Mouse (Mus musculus) limb, embryonic 15.5 days (tissue): ENCODE data around the gene Bcas3. TPM values are rescaled to one million over a fixed set of nuclear protein-coding genes. Genes with fewer than 3 reads are reported as not detected.
"Not testable (repeated sequence)": the region's sequence is repeated elsewhere in the genome, so short reads cannot be mapped to it uniquely, and the experiment has no call there.

Source experiments
- ATAC-seq: fragments of 200-750 bp; cut with Nextera tagmentation; 2 replicates; pipeline ENCODE4 v1.8.0; 2017; ENCODE audit warnings: low read depth, moderate TSS enrichment; ENCODE audit not compliant: insufficient number of reproducible peaks, low FRiP score, low TSS enrichment
- H3K27ac ChIP-seq: fragments of 300-500 bp; sonication (generic); 2 replicates; pipeline ENCODE4 v1.5.1; 2015; ENCODE audit warnings: moderate library complexity, mild to moderate bottlenecking, inconsistent platforms
- H3K27me3 ChIP-seq: fragments of 300-500 bp; sonication (generic); 2 replicates; pipeline ENCODE4 v1.6.1; 2015; ENCODE audit warnings: inconsistent platforms
- H3K36me3 ChIP-seq: fragments of 300-500 bp; sonication (generic); 2 replicates; pipeline ENCODE4 v1.6.1; 2015; ENCODE audit warnings: inconsistent platforms
- H3K4me1 ChIP-seq: fragments of 300-500 bp; sonication (generic); 2 replicates; pipeline ENCODE4 v1.6.1; 2015; ENCODE audit warnings: inconsistent platforms
- H3K4me2 ChIP-seq: fragments of 300-500 bp; sonication (generic); 2 replicates; pipeline ENCODE4 v1.6.1; 2015; ENCODE audit warnings: mild to moderate bottlenecking, inconsistent platforms
- H3K4me3 ChIP-seq: fragments of 300-500 bp; sonication (generic); 2 replicates; pipeline ENCODE4 v1.5.1; 2015; ENCODE audit warnings: mild to moderate bottlenecking, inconsistent platforms
- H3K9ac ChIP-seq: fragments of 300-500 bp; sonication (generic); 2 replicates; pipeline ENCODE4 v1.6.1; 2015; ENCODE audit warnings: inconsistent platforms
- H3K9me3 ChIP-seq: fragments of 300-500 bp; sonication (generic); 2 replicates; pipeline ENCODE4 v1.6.1; 2016; ENCODE audit warnings: inconsistent platforms
- WGBS: fragments of 180-500 bp; shearing (Covaris S2); methylation state at CpG from one replicate; pipeline ENCODE4 v1.1.7; 2015; 5-methylcytosine and 5-hydroxymethylcytosine counted together
- polyA plus RNA-seq: library from polyadenylated mRNA; unstranded; fragments of >200 nt; fragmentation: Nextera tagmentation; extraction: Ambion mirVana; gene quantifications from 2 replicates; pipeline ENCODE4 v1.2.1, GENCODE M21; 2015

Gene Bcas3
- polyA plus RNA-seq, 1 experiment from 2014 or later, result 23.6 TPM

- Histone ChIP-seq H3K4me3 (no peak overlapping the region), H3K9me3 (no peaks in the 10 kb centered on the region), H3K9ac (no peak overlapping the region), H3K27ac (peak overlapping the region; percentile 57; the same call in 1 of the 2 replicates), H3K4me2 (peak overlapping the region; percentile 19; the same call in 1 of the 2 replicates), H3K4me1 (peaks cover 4% of the 10 kb centered on the region), H3K27me3 (no peaks in the 10 kb centered on the region), H3K36me3 (no peaks in the 10 kb centered on the region)
- 7% methylated on average over 12 of the region's 12 CpGs for WGBS
- ATAC-seq, result no peak
These were observed 139.3 kb downstream of the Bcas3 start for GRCm38 (mm10) chr11:85492231-85492630.

GRCm38 (mm10) chr11:85492666-85493065 is 139.7 kb downstream of the Bcas3 start:
- Histone ChIP-seq H3K9ac (no peak overlapping the region), H3K4me1 (peaks cover 4% of the 10 kb centered on the region), H3K4me3 (no peak overlapping the region), H3K4me2 (0 out of 2 replicates have a peak overlapping the region, but pooled peaks have one; percentile 19), H3K9me3 (no peaks in the 10 kb centered on the region), H3K27me3 (no peaks in the 10 kb centered on the region), H3K36me3 (no peaks in the 10 kb centered on the region), H3K27ac (no peak overlapping the region)
- no peak for ATAC-seq
- 23% methylated on average over 3 of the region's 3 CpGs for WGBS

GRCm38 (mm10) chr11:85499561-85499960 is 146.6 kb downstream of the Bcas3 start:
- no peaks in the 10 kb centered on the region for H3K27me3 ChIP-seq
- no peak overlapping the region for H3K4me3 ChIP-seq
- H3K9ac ChIP-seq, result no peak overlapping the region
- 81% methylated on average over 5 of the region's 5 CpGs for WGBS
- H3K9me3 ChIP-seq, result no peaks in the 10 kb centered on the region
- no peaks in the 10 kb centered on the region for H3K4me1 ChIP-seq
- no peak overlapping the region for H3K27ac ChIP-seq
- ATAC-seq, result no peak
- H3K36me3 ChIP-seq, result no peaks in the 10 kb centered on the region
- H3K4me2 ChIP-seq, result no peak overlapping the region

- Histone ChIP-seq H3K4me3 (no peak overlapping the region), H3K36me3 (no peaks in the 10 kb centered on the region), H3K4me1 (no peaks in the 10 kb centered on the region), H3K27me3 (no peaks in the 10 kb centered on the region), H3K27ac (no peak overlapping the region), H3K9ac (no peak overlapping the region), H3K4me2 (no peak overlapping the region), H3K9me3 (no peaks in the 10 kb centered on the region)
- 81% methylated on average over 3 of the region's 3 CpGs for WGBS
- ATAC-seq, result no peak
These were observed 149.1 kb downstream of the Bcas3 start for GRCm38 (mm10) chr11:85502031-85502430.

- 40% methylated on average over 4 of the region's 4 CpGs for WGBS
- not testable (repeated sequence) for H3K36me3 ChIP-seq, H3K27ac ChIP-seq
These were observed 151.8 kb downstream of the Bcas3 start for GRCm38 (mm10) chr11:85504812-85505211.

GRCm38 (mm10) chr11:85505811-85506210 is 152.8 kb downstream of the Bcas3 start:
- Histone ChIP-seq H3K9ac (no peak overlapping the region), H3K9me3 (no peaks in the 10 kb centered on the region), H3K4me1 (no peaks in the 10 kb centered on the region), H3K27ac (no peak overlapping the region), H3K4me3 (no peak overlapping the region), H3K4me2 (no peak overlapping the region), H3K27me3 (no peaks in the 10 kb centered on the region), H3K36me3 (no peaks in the 10 kb centered on the region)
- ATAC-seq, result no peak
- 82% methylated on average over 4 of the region's 4 CpGs for WGBS

More at GRCm38 (mm10) chr11:85504812-85505211, 151.8 kb downstream of the Bcas3 start:
- H3K4me3 ChIP-seq, ATAC-seq, H3K27me3 ChIP-seq, H3K9ac ChIP-seq, H3K4me2 ChIP-seq, H3K9me3 ChIP-seq, H3K4me1 ChIP-seq: not testable (repeated sequence)

GRCm38 (mm10) chr11:85509334-85509733 is 156.4 kb downstream of the Bcas3 start:
- Histone ChIP-seq H3K27ac (no peak overlapping the region), H3K9me3 (no peaks in the 10 kb centered on the region), H3K36me3 (no peaks in the 10 kb centered on the region), H3K27me3 (no peaks in the 10 kb centered on the region), H3K9ac (no peak overlapping the region), H3K4me3 (no peak overlapping the region), H3K4me2 (no peak overlapping the region), H3K4me1 (no peaks in the 10 kb centered on the region)
- no peak for ATAC-seq
- WGBS, result 90% methylated on average over 12 of the region's 12 CpGs

- Histone ChIP-seq H3K36me3 (no peaks in the 10 kb centered on the region), H3K27me3 (no peaks in the 10 kb centered on the region), H3K4me1 (no peaks in the 10 kb centered on the region), H3K9me3 (no peaks in the 10 kb centered on the region), H3K27ac (no peak overlapping the region), H3K4me3 (no peak overlapping the region), H3K4me2 (no peak overlapping the region), H3K9ac (no peak overlapping the region)
- 84% methylated on average over 9 of the region's 9 CpGs for WGBS
- ATAC-seq, result no peak
These were observed 158.4 kb downstream of the Bcas3 start for GRCm38 (mm10) chr11:85511270-85511904.

GRCm38 (mm10) chr11:85516724-85517123 is 163.8 kb downstream of the Bcas3 start:
- no peak overlapping the region for H3K9ac ChIP-seq
- H3K27ac ChIP-seq, result no peak overlapping the region
- H3K4me1 ChIP-seq, result no peaks in the 10 kb centered on the region
- no peak overlapping the region for H3K4me2 ChIP-seq
- no peak for ATAC-seq
- H3K4me3 ChIP-seq, result no peak overlapping the region
- no peaks in the 10 kb centered on the region for H3K9me3 ChIP-seq
- no peaks in the 10 kb centered on the region for H3K36me3 ChIP-seq
- WGBS, result 78% methylated on average over 7 of the region's 7 CpGs
- 0 out of 2 replicates have a peak, but pooled peaks cover 6% of the 10 kb centered on the region for H3K27me3 ChIP-seq

- no peak overlapping the region for H3K4me3 ChIP-seq
- H3K4me2 ChIP-seq, result no peak overlapping the region
- WGBS, result 36% methylated on average over 3 of the region's 3 CpGs
- H3K9me3 ChIP-seq, result no peaks in the 10 kb centered on the region
- H3K36me3 ChIP-seq, result no peaks in the 10 kb centered on the region
- H3K27ac ChIP-seq, result no peak overlapping the region
- no peaks in the 10 kb centered on the region for H3K4me1 ChIP-seq
- 0 out of 2 replicates have a peak, but pooled peaks cover 6% of the 10 kb centered on the region for H3K27me3 ChIP-seq
- ATAC-seq, result no peak
- no peak overlapping the region for H3K9ac ChIP-seq
These were observed 165.2 kb downstream of the Bcas3 start for GRCm38 (mm10) chr11:85518025-85518756.

GRCm38 (mm10) chr11:85520236-85520635 is 167.3 kb downstream of the Bcas3 start:
- peaks cover 12% of the 10 kb centered on the region; the same call in 1 of the 2 replicates for H3K27me3 ChIP-seq
- H3K4me3 ChIP-seq, result no peak overlapping the region
- no peak for ATAC-seq
- H3K4me1 ChIP-seq, result peaks cover 12% of the 10 kb centered on the region
- H3K27ac ChIP-seq, result no peak overlapping the region
- H3K36me3 ChIP-seq, result no peaks in the 10 kb centered on the region
- 70% methylated on average over 12 of the region's 12 CpGs for WGBS
- H3K9me3 ChIP-seq, result no peaks in the 10 kb centered on the region
- no peak overlapping the region for H3K9ac ChIP-seq
- H3K4me2 ChIP-seq, result no peak overlapping the region

- WGBS, result 64% methylated on average over 4 of the region's 4 CpGs
- no peak overlapping the region for H3K27ac ChIP-seq
These were observed 168.0 kb downstream of the Bcas3 start for GRCm38 (mm10) chr11:85520996-85521395.

More at GRCm38 (mm10) chr11:85520996-85521395, 168.0 kb downstream of the Bcas3 start:
- no peak overlapping the region for H3K4me3 ChIP-seq
- no peak overlapping the region for H3K9ac ChIP-seq
- H3K36me3 ChIP-seq, result no peaks in the 10 kb centered on the region
- H3K27me3 ChIP-seq, result peaks cover 12% of the 10 kb centered on the region; the same call in 1 of the 2 replicates
- no peaks in the 10 kb centered on the region for H3K9me3 ChIP-seq
- H3K4me2 ChIP-seq, result no peak overlapping the region
- ATAC-seq, result no peak
- peaks cover 18% of the 10 kb centered on the region for H3K4me1 ChIP-seq
